Mouse (Mus musculus) forebrain, embryonic 12.5 days (tissue): ENCODE measurements around the gene Fam92b. TPM values are rescaled to one million over a fixed set of nuclear protein-coding genes. Genes with fewer than 3 reads are reported as not detected.

Experiments
- ATAC-seq: fragments of 200-750 bp; cut with Nextera tagmentation; 2 replicates; pipeline ENCODE4 v1.8.0; 2017; ENCODE audit warnings: moderate TSS enrichment; ENCODE audit not compliant: low FRiP score
- H3K27ac ChIP-seq: fragments of 300-500 bp; sonication (generic); 2 replicates; pipeline ENCODE4 v1.5.1; 2016; ENCODE audit warnings: mild to moderate bottlenecking
- H3K27me3 ChIP-seq: fragments of 300-500 bp; sonication (generic); 2 replicates; pipeline ENCODE4 v1.6.1; 2016; ENCODE audit warnings: mild to moderate bottlenecking
- H3K36me3 ChIP-seq: fragments of 300-500 bp; sonication (generic); replicated peaks from 2 replicates; pipeline ENCODE4 v1.6.1; 2016; ENCODE audit warnings: mild to moderate bottlenecking
- H3K4me1 ChIP-seq: fragments of 300-500 bp; sonication (generic); 2 replicates; pipeline ENCODE4 v1.6.1; 2016
- H3K4me2 ChIP-seq: fragments of 300-500 bp; sonication (generic); 2 replicates; pipeline ENCODE4 v1.6.1; 2016; ENCODE audit warnings: mild to moderate bottlenecking, moderate library complexity
- H3K4me3 ChIP-seq: fragments of 300-500 bp; sonication (generic); replicated peaks from 2 replicates; pipeline ENCODE4 v1.5.1; 2016; ENCODE audit warnings: mild to moderate bottlenecking
- H3K9ac ChIP-seq: fragments of 300-500 bp; sonication (generic); 2 replicates; pipeline ENCODE4 v1.6.1; 2016; ENCODE audit warnings: mild to moderate bottlenecking
- H3K9me3 ChIP-seq: fragments of 300-500 bp; sonication (generic); 2 replicates; pipeline ENCODE4 v1.6.1; 2016
- WGBS: fragments of 180-500 bp; shearing (Covaris S2); methylation state at CpG from one replicate; pipeline ENCODE4 v1.1.7; 2016; 5-methylcytosine and 5-hydroxymethylcytosine counted together
- polyA plus RNA-seq: library from polyadenylated mRNA; unstranded; fragments of >200 nt; fragmentation: Nextera tagmentation; extraction: Ambion mirVana; gene quantifications from 2 replicates; pipeline ENCODE4 v1.2.1, GENCODE M21; 2016

Gene Fam92b
- polyA plus RNA-seq, 1 experiment from 2014 or later, result 2.5 TPM

GRCm38 (mm10) chr8:120167821-120168220, 9.4 kb downstream of the Fam92b start:
- no peak for ATAC-seq
- H3K9ac ChIP-seq, result no peak overlapping the region
- WGBS, result 20% methylated on average over 5 of the region's 5 CpGs
- H3K36me3 ChIP-seq, result no peaks in the 10 kb centered on the region
- H3K27me3 ChIP-seq, result peaks cover 29% of the 10 kb centered on the region
- peaks cover 16% of the 10 kb centered on the region for H3K4me1 ChIP-seq
- H3K4me3 ChIP-seq, result no peak overlapping the region
- H3K4me2 ChIP-seq, result peak overlapping the region; percentile 26
- H3K9me3 ChIP-seq, result no peaks in the 10 kb centered on the region
- 0 out of 2 replicates have a peak overlapping the region, but pooled peaks have one; percentile 25 for H3K27ac ChIP-seq

GRCm38 (mm10) chr8:120167136-120167535, 10.1 kb downstream of the Fam92b start:
- H3K27ac ChIP-seq, result no peak overlapping the region
- no peak for ATAC-seq
- H3K36me3 ChIP-seq, result no peaks in the 10 kb centered on the region
- H3K9ac ChIP-seq, result no peak overlapping the region
- H3K4me2 ChIP-seq, result no peak overlapping the region
- 92% methylated on average over 8 of the region's 8 CpGs for WGBS
- peaks cover 17% of the 10 kb centered on the region for H3K4me1 ChIP-seq
- H3K9me3 ChIP-seq, result no peaks in the 10 kb centered on the region
- H3K4me3 ChIP-seq, result no peak overlapping the region
- peaks cover 29% of the 10 kb centered on the region for H3K27me3 ChIP-seq

- H3K4me2 ChIP-seq, result no peak overlapping the region
- H3K27ac ChIP-seq, result no peak overlapping the region
- WGBS, result 82% methylated on average over 5 of the region's 5 CpGs
- H3K4me1 ChIP-seq, result peaks cover 24% of the 10 kb centered on the region
- no peak overlapping the region for H3K9ac ChIP-seq
- peaks cover 19% of the 10 kb centered on the region for H3K27me3 ChIP-seq
- no peaks in the 10 kb centered on the region for H3K9me3 ChIP-seq
- ATAC-seq, result no peak
- H3K36me3 ChIP-seq, result no peaks in the 10 kb centered on the region
- no peak overlapping the region for H3K4me3 ChIP-seq
Measured at GRCm38 (mm10) chr8:120164026-120164425, 13.2 kb downstream of the Fam92b start.

GRCm38 (mm10) chr8:120163376-120163775, 13.9 kb downstream of the Fam92b start:
- peaks cover 19% of the 10 kb centered on the region for H3K4me1 ChIP-seq

GRCm38 (mm10) chr8:120162404-120162752, 14.9 kb downstream of the Fam92b start:
- peaks cover 9% of the 10 kb centered on the region for H3K27me3 ChIP-seq
- no peak overlapping the region for H3K9ac ChIP-seq
- no peaks in the 10 kb centered on the region for H3K36me3 ChIP-seq
- no peaks in the 10 kb centered on the region for H3K9me3 ChIP-seq
- H3K4me3 ChIP-seq, result no peak overlapping the region
- 89% methylated on average over 5 of the region's 5 CpGs for WGBS
- no peak overlapping the region for H3K4me2 ChIP-seq
- peaks cover 9% of the 10 kb centered on the region for H3K4me1 ChIP-seq
- no peak for ATAC-seq
- H3K27ac ChIP-seq, result no peak overlapping the region

More at GRCm38 (mm10) chr8:120163376-120163775, 13.9 kb downstream of the Fam92b start:
- H3K4me2 ChIP-seq, result no peak overlapping the region
- peaks cover 16% of the 10 kb centered on the region for H3K27me3 ChIP-seq
- ATAC-seq, result no peak
- H3K36me3 ChIP-seq, result no peaks in the 10 kb centered on the region
- H3K9me3 ChIP-seq, result no peaks in the 10 kb centered on the region
- no peak overlapping the region for H3K4me3 ChIP-seq
- H3K27ac ChIP-seq, result no peak overlapping the region
- H3K9ac ChIP-seq, result no peak overlapping the region
- WGBS, result 66% methylated on average over 8 of the region's 8 CpGs

GRCm38 (mm10) chr8:120161658-120162403, 15.4 kb downstream of the Fam92b start:
- whole genome bisulfite sequencing, result 84% methylated on average over 16 of the region's 16 CpGs
- no peak for ATAC-seq
- H3K27me3 ChIP-seq, result peaks cover 9% of the 10 kb centered on the region
- no peaks in the 10 kb centered on the region for H3K9me3 ChIP-seq
- H3K4me2 ChIP-seq, result no peak overlapping the region
- H3K9ac ChIP-seq, result no peak overlapping the region
- H3K4me1 ChIP-seq, result peaks cover 8% of the 10 kb centered on the region; the same call in 1 of the 2 replicates
- no peak overlapping the region for H3K4me3 ChIP-seq
- no peak overlapping the region for H3K27ac ChIP-seq
- H3K36me3 ChIP-seq, result no peaks in the 10 kb centered on the region

GRCm38 (mm10) chr8:120160366-120160765, 16.9 kb downstream of the Fam92b start:
- Histone ChIP-seq H3K4me3 (no peak overlapping the region), H3K27ac (no peak overlapping the region), H3K9ac (no peak overlapping the region), H3K27me3 (peaks cover 6% of the 10 kb centered on the region; the same call in 1 of the 2 replicates), H3K9me3 (no peaks in the 10 kb centered on the region), H3K4me2 (no peak overlapping the region), H3K4me1 (peaks cover 15% of the 10 kb centered on the region; the same call in 1 of the 2 replicates), H3K36me3 (no peaks in the 10 kb centered on the region)
- WGBS, result 88% methylated on average over 8 of the region's 8 CpGs
- no peak for ATAC-seq

GRCm38 (mm10) chr8:120152636-120153035, 24.6 kb downstream of the Fam92b start:
- WGBS, result 64% methylated on average over 7 of the region's 7 CpGs

GRCm38 (mm10) chr8:120151151-120151550, 26.1 kb downstream of the Fam92b start:
- no peak overlapping the region for H3K27ac ChIP-seq
- H3K4me2 ChIP-seq, result no peak overlapping the region
- 68% methylated on average over 9 of the region's 9 CpGs for WGBS
- H3K9ac ChIP-seq, result no peak overlapping the region
- no peaks in the 10 kb centered on the region for H3K9me3 ChIP-seq
- H3K36me3 ChIP-seq, result no peaks in the 10 kb centered on the region
- H3K4me1 ChIP-seq, result peaks cover 19% of the 10 kb centered on the region
- H3K4me3 ChIP-seq, result no peak overlapping the region
- no peaks in the 10 kb centered on the region for H3K27me3 ChIP-seq
- no peak for ATAC-seq

More at GRCm38 (mm10) chr8:120152636-120153035, 24.6 kb downstream of the Fam92b start:
- Histone ChIP-seq H3K27me3 (peaks cover 6% of the 10 kb centered on the region; the same call in 1 of the 2 replicates), H3K9me3 (no peaks in the 10 kb centered on the region), H3K27ac (no peak overlapping the region), H3K9ac (no peak overlapping the region), H3K36me3 (no peaks in the 10 kb centered on the region), H3K4me3 (no peak overlapping the region), H3K4me2 (no peak overlapping the region), H3K4me1 (peaks cover 21% of the 10 kb centered on the region)
- no peak for ATAC-seq

- Histone ChIP-seq H3K36me3 (no peaks in the 10 kb centered on the region), H3K4me1 (peaks cover 17% of the 10 kb centered on the region), H3K9me3 (no peaks in the 10 kb centered on the region), H3K4me2 (no peak overlapping the region), H3K27me3 (no peaks in the 10 kb centered on the region), H3K9ac (no peak overlapping the region), H3K4me3 (no peak overlapping the region), H3K27ac (no peak overlapping the region)
- ATAC-seq, result no peak
- 80% methylated on average over 12 of the region's 12 CpGs for WGBS
Measured at GRCm38 (mm10) chr8:120150028-120150427, 27.2 kb downstream of the Fam92b start.

- Histone ChIP-seq H3K27ac (no peak overlapping the region), H3K9ac (no peak overlapping the region), H3K4me3 (no peak overlapping the region), H3K4me1 (peaks cover 27% of the 10 kb centered on the region), H3K27me3 (no peaks in the 10 kb centered on the region), H3K9me3 (no peaks in the 10 kb centered on the region), H3K4me2 (no peak overlapping the region), H3K36me3 (no peaks in the 10 kb centered on the region)
- 76% methylated on average over 1 of the region's 1 CpGs for WGBS
- no peak for ATAC-seq
Measured at GRCm38 (mm10) chr8:120146051-120146450, 31.2 kb downstream of the Fam92b start.

GRCm38 (mm10) chr8:120144652-120145301, 32.5 kb downstream of the Fam92b start:
- no peak overlapping the region for H3K9ac ChIP-seq

More at GRCm38 (mm10) chr8:120144652-120145301, 32.5 kb downstream of the Fam92b start:
- peak overlapping the region; percentile 80 for H3K27ac ChIP-seq
- no peak overlapping the region for H3K4me3 ChIP-seq
- no peaks in the 10 kb centered on the region for H3K36me3 ChIP-seq
- ATAC-seq, result no peak; the same call in 1 of the 2 replicates
- no peaks in the 10 kb centered on the region for H3K9me3 ChIP-seq
- peaks cover 30% of the 10 kb centered on the region for H3K4me1 ChIP-seq
- WGBS, result 64% methylated on average over 12 of the region's 12 CpGs
- no peak overlapping the region for H3K4me2 ChIP-seq
- H3K27me3 ChIP-seq, result no peaks in the 10 kb centered on the region
